Mouse (Mus musculus): ENCODE measurements at regions not wholly inside any gene's neighbourhood (a gene's known extent, or its start where the extent isn't known, plus 50 kb on each side); places are given as distances from the start of the nearest gene placed in this dataset.
A peak's percentile ranks its signal among the peaks of the same experiment; 100 is the strongest.

DNA sequence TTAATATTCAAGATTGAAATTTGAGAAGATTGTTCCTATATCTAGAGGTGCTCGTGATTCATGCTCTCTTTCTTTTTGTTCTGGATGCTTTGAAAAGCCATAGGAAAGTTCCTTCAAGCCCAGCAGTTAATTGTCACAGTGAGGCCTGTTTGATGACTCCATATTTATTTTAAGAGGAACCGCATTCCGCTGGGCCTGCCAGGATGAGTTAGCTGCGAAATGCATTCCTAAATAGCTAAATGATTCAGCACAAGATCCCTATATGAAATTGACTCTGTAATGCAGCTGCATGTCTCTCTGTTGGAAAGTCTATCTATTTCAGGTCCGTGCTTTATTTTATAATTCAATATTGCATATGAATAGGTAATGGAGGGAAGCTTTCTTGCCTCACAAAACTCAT, 511.9 kb upstream of the Adgra3 start:
- DNase-seq, result peak; percentile 28

DNA sequence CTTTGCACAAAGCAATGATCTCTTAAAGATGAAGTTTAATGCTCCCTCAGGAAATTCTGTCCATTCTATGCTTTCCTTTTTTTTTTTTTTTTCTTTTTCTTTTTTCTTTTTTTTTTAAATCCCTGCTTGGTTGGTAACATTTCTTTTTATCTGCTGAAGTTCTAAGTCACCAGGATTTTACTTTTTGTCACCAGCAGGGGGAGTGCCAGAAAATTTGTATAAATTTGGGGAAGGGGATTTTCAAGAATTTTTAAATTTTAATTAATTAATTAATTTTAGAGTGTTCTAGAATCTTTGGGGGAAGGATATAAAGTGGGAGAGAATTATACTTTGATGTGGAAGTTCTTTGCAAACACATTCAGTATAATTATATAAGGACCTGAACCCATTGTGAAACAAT, 492.3 kb upstream of the Adgra3 start:
- DNase-seq, result no peak

DNA sequence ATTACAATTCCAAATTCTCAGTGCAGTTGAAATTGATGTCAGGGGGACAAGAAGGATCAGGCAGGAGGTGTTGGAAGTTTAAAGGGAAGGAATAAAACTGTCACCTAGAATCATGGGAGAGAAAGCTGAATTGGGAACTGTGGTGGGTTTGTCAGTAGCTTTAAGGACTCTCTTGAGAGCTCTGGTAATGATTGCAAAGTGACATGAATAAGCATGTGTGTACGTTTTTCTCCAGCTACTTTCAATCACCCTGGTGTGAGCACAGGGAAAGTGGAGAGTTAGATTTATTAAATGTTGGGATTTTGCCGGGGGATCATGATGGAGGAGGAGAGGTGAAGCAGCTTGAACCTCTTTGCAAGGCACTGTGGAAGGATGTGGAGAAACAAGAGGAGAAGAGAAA, 453.7 kb upstream of the Adgra3 start:
- no peak for DNase-seq

DNA sequence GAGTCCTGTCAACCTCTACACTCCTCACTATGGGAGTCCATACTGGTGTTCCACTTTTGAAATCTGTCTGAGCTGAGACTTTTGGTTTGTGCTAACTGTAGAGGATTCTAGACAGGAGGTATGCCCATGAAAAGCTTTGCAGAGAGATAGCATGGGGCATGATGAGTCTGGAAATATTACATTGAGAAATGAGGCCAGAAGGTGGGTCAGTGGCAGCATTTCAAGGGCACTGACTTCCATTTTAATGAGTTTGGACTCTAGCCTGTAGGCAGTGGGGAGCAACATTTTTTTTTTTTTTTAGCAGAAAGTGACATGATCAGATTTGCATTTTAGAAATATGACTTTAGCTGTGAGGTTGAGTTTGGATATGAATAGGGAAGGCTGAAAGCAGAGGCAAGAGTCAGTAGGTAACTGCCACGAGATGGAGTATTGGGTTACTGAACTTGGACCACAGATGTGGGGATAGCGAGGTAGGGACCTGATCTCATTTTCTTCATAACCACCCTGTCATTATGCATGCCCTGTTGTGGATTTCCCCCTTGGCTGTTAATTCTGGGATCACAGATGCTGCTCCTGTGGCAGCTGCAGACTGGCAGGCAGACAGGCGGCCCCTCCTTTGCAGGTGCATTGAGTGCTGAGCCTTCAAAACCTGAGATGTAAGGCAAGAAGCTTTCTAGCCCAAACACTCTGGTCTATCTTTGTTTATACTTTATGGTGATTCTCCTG, 451.1 kb upstream of the Adgra3 start:
- no peak for DNase-seq

DNA sequence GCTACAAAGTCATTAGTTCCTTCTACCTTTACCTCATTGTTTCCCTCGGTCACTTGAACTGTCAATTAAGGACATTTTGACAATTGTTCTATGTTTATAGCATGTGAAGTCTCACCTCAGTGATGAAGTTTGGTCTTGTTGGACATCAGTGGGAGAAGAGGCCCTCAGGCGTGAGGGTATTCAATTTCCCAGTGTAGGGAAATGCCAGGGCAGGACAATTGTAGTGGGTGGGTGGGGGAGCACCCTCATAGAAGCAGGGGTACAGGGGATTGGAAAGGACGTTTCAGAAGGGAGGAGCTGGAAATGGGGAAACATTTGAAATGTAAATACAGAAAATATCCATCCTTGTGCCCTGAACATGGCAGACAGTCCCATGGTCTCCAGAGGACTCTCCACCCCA, 431.4 kb upstream of the Adgra3 start:
- no peak for DNase-seq

DNA sequence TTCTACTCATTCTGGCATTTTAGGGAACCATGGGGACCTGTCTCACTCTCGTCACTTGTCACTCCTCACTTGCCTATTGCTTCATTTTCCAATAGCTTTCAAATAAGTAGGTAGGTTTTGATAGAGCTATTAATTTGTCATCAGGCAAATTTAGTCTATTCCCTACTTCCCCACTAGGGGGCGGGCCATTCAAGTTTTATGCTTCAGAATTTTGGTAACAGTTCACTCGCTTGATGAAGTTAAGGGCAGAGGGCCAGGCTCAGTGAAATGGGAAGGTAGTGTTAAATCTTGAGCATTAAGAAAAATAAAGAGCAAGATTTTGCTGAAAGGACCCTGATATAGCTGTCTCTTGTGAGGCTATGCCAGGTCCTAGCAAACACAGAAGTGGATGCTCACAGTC, 418.2 kb upstream of the Adgra3 start:
- peak; percentile 23 for DNase-seq

DNA sequence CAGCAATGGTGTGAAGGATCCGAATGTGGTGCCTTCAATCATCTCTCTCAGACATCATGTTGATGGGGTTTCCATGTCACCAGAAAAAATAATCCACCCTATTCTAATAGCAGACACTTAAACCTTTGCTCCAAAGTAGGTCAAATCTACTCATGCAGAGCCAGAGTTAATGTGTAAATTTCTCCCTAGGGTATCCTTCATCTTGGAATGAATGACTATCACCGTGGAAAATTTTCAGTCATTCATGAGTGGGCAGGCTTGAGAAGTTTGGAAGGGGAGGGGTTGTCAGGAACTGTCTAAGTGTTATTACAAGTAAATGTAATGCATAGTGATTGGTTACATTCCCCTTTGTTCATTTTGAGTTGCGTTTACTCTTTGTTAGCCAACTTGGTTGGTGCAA, 402.7 kb upstream of the Adgra3 start:
- DNase-seq, result no peak

DNA sequence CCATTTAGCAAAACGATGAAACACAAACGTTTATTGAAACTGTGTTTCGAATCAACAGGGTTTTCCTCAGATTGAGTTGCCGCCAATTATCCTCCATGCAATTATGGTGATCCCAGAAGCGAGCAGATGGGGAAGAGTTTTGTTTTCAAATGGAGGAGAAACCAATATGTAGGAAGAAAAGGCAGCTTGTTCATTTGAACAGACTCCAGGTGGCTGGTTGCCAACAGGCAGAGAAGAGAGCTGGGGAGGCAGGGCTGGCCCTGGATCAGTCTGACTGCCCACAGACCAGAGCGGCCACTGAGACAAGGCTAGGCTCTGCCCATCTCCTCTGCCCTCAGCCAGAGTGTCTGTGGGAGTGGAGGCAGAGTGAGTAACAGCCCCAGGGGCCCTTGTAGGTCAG, 398.8 kb upstream of the Adgra3 start:
- DNase-seq, result peak; percentile 52

DNA sequence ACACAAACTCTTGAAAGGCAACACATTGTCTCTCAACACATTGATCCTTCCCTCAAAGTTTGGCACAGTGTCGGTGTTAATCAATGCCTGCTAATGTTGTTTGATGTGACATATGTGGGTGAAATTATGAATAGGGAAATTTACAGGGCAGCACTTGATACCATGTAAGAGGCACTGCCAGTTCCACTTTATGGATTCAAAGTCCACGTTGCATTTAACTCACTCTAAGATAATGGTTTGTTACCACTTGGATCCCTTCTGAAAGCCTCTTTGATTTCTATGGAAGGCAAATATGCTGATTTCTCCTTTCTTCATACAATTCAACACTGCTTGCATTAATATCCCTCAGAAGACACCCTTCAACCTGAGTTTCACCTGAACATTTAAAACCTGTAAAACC, 395.6 kb upstream of the Adgra3 start:
- no peak for DNase-seq

DNA sequence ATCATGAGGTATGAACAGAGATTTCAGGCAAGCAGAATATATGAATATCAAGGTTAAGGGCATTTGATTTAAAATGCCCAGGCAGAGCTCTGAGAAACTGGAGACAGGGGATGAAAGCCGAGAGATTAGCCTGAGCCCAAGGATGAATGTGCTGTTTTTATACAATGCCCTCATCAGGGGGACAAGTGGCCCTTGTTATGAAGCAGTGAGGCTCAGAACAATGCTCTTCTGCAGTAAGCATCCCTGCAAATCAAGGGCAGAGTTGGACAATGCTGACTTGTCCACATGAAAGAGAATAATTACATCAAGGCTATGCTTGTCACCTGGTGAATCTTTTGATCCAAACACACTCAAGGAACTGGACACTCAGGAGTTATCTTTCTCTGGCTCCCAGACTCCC, 348.1 kb upstream of the Adgra3 start:
- DNase-seq, result no peak

DNA sequence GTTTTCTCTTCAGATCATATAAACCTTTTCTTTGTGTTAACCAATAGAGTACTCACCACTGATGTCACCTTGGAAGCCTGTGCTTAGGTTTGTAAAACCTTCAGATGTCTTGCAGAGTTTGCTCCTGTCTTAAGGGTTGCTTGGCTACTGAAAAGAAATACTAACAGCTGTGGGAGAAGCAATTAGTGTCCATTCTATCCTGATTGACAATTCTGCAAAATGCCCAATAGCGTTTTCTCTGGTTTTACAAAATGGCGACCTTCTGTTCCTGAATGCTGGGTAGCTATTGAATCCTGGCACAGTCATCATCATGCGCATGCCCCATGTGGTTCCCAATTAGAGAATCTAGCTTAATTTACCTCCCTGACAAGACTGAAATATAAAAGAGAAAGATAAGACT, 347.7 kb upstream of the Adgra3 start:
- no peak for DNase-seq

Measured in right cerebral cortex, adult 18-20 months (tissue).